Mouse (Mus musculus) kidney, adult 8-10 months (tissue): ENCODE data around the gene Tmc1.

ENCODE experiments used
- DNase-seq, 2 experiments: peaks; one replicate each; pipeline ENCODE4 v3.0.0; 2022

Tmc1 gene

DNA sequence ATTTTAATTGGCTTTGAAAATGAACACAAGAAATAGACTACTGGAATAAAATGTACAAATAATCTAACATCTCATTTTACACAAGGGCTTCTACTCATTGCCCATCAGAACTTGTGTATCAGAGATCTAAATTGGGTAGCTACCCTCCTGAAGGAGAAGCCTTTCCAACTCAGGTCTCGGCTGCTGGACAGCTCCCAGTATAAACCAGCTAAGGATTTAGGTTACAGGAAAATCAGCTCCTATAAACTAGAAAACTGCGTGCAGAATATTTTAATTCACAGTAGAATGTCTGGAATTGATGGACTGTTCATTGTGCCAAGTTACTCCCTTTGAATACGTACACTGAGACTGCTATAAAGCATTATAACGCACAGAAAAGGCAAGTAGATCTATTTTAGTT, 158.0 kb downstream of the Tmc1 start:
- no peak for DNase-seq

DNA sequence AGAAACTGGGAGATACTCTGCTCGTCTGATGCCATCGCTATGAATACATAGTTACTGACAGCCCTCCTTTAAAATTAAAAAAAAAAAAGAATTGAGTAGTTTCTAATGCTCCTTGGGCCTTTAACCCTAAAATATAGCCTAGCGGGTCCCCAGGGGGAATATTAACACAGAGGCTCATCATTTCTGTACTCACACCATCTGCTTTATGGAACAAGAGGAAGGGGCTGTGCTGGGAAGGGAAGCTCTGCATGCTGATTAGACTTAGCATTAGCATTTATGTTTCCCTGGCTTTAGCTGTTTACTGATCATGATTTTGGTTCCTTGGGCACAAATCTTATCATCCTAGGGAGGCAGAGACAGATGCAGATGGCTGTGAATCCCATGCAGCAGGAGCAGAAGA, 159.0 kb downstream of the Tmc1 start:
- DNase-seq: no peak

DNA sequence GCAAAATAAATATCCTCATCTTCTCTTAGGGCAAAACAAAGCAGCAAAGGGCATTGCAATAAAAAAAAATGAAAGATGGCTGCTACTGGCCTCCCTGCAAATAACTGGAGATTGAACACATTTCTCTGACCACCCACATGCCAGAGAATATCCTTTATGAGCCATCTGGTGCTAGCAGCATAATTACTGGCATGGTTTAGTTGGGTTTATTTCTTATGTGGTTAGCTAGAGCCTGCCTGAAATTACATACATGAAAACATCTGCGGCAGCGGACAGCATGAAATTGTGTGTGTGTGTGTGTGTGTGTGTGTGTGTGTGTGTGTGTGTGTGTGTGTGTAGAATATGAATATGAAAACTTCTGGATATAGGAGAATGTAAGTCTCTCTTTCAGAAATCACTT, 161.2 kb downstream of the Tmc1 start:
- DNase-seq: no peak

DNA sequence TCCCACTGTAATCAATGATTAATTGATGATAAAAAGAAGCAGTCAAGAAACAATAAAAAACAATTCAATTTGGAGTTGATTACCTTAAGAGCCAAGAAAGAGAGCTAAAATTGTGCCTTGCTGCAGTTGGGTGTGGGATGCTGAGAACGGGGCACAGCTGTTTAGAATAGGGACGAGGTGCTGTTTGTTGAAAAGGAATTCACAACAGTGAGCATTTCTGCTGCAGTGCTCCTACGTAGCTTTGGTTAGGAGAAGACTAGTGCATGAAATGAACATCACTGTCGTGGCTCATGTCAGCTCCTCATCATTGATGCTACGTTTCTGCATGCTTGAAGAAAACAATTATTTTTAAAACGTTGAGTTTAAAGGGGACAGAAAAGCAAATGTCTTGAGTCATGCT, 166.7 kb downstream of the Tmc1 start:
- DNase-seq: no peak

DNA sequence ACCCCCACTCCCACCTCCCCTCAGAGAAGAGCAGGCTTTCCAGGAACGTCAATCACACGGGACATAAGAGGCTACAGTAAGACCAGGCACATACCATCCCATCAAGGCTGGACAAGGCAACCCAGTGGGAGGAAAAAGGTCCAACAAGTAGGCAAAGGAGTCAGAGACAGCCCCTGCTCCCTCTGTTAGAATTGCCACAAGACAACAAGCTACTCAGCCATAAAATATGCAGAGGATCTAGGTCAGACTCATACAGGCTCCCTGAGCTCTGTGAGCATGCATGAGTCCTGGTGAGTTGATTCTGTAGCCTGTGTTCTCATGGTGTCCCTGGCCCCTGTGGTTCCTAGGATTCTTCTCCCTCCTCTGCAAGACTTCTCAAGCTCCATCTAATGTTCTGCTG, 178.3 kb downstream of the Tmc1 start:
- no peak for DNase-seq

DNA sequence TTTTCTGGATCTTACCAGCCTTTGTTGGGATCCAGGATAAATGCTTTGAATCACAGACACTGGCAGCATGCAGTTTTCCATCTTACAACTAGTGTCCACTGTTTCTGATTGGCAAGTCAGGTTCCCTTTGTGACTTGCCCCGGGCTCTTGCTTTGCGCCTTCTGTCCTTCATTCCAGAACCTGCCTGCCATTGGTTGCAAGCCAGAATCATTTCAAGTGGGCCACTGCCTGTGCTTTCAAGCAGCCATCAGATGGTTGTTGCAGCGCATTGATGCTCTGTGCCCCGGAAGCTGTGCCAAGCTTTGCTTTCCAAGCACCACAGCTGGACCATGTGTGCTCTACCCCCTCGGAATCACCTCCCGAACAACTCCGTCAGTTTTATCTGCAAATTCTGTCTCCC, 180.1 kb downstream of the Tmc1 start:
- DNase-seq: no peak

DNA sequence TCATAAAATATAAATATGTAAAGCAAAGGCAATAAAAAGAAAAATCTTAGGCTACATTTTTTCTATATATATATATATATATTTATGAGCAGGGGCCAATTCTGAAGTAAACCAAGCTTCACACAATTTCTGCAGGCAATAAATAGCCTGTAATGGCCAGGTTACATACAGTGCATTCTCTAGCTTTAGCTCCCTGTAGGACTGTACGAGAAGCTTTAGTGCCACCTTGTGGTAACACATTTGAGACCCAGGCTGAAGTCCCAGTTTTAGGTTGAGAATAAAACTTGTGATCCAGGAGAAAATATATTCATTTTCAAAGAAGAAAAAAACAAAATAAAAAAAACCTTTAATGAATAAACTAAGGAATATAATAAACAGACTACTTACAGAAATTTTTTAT, 189.8 kb downstream of the Tmc1 start:
- peak; percentile 4 to 18 for DNase-seq

DNA sequence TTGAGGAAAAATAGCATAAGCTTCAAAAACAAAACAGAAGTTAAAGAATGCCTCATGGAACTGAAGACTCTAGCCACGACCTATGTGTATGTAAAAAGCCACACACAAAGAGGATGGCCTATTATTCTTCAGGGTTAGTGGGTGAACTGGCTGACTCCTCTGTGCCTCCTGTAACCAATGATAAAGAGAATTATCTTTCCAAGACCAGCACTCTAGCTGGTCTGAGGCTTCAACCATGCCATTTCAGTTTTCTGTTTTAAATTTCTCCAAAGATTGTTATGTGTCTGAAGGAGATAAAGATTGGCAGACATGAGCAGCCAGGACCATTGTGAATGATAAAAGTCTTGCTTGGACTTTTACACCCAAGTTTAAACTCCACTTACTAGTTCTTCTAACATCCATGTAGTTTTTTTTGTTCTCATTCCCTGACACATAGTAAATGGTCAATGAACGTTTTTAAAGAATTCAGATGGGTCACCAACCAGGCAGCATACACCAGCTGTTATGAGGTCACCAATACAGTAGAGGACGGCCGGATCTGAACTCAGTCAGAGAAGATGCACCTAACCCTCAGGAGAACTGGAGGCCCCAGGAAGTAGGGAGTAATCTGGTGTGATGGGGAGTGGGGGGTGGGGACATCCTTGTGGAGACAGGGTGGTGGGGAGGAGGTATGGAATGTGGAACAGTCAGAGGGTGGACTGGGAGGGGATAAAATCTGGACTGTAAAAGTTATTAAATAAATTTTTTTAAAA, 192.2 kb downstream of the Tmc1 start:
- no peak for DNase-seq

DNA sequence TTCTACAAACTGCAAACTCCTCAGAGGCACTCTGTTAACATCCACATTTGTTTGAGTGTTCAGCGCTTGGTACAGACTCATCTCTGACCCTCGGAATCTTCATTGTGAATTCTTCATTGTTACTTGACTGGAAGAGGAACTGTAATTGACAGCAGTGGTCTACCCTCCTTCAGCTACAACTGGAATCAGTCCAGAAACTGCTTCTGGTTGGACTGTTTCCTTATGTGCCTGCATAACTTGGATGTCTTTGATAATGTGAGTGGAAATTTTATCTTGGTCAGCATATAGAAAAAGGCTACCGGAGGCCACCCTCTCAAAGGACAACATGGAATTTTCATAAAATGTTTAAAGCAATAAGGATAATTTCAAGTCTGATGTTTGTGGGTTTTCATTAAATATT, 192.9 kb downstream of the Tmc1 start:
- DNase-seq: no peak

DNA sequence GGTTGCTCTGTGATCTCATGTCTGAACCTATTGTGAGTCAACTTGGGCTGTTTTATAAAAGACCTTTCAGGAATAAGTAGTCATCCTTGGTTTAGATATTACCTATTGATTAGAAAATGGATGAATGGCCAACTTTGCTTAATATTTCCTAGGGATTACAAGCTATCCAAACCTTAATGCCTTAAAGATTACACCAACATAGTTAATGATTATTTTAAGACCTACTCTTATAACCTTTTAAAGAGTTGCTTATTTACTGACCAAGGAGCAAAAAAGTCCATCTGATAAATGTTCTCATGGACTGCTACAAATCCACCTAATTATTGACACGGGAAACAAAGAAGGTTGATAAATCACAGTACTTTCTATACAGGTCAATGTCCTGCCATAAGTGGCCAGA, 209.4 kb downstream of the Tmc1 start:
- DNase-seq: no peak
